Mouse (Mus musculus): ENCODE results near the gene Mpdu1. TPM values are rescaled to one million over a fixed set of nuclear protein-coding genes. Genes with fewer than 3 reads are reported as not detected.
"Not testable (repeated sequence)": the region's sequence is repeated elsewhere in the genome, so short reads cannot be mapped to it uniquely, and the experiment has no call there.

Gene Mpdu1
- polyA plus RNA-seq, 1 experiment = 135 TPM

GRCm38 (mm10) chr11:69620394-69621081 lies 41.9 kb downstream of the Mpdu1 start:
- Histone ChIP-seq H3K4me3 (ENCODE audit: low read depth, low read length) (no peak overlapping the region), H3K27ac (ENCODE audit: insufficient read depth, low read depth, low read length) (peak overlapping the region; percentile 42), H3K36me3 (ENCODE audit: control insufficient read depth, insufficient read depth, low read length) (no peaks in the 10 kb centered on the region), H3K4me1 (ENCODE audit: control insufficient read depth, insufficient read depth, insufficient read length, low read length) (peaks cover 12% of the 10 kb centered on the region), H3K27me3 (ENCODE audit: control insufficient read depth, insufficient read depth, low read length) (no peaks in the 10 kb centered on the region)
- 39% methylated on average over 7 of the region's 7 CpGs for WGBS
- TF ChIP-seq POLR2A (IDR thresholded peaks at IDR 0.05; ENCODE audit: low read depth, low read length) = no peak

GRCm38 (mm10) chr11:69617805-69618204 lies 44.6 kb downstream of the Mpdu1 start, which contains the start of gene Shbg:
Gene Shbg (minus strand): TSS chr11:69617905.
- WGBS = 55% methylated on average over 5 of the region's 5 CpGs
- H3K4me3 ChIP-seq (ENCODE audit: low read depth, low read length) = no peak within 1 kb of the TSS
- TF ChIP-seq CTCF (IDR thresholded peaks at IDR 0.05; ENCODE audit: extremely low read depth, insufficient read length, insufficient replicate concordance, low read depth, low read length) (no peak), POLR2A (IDR thresholded peaks at IDR 0.05; ENCODE audit: low read depth, low read length) (no peak)

GRCm38 (mm10) chr11:69616781-69617180 lies 45.7 kb downstream of the Mpdu1 start:
- 51% methylated on average over 10 of the region's 10 CpGs for WGBS

More at GRCm38 (mm10) chr11:69617805-69618204, 44.6 kb downstream of the Mpdu1 start, which contains the start of gene Shbg:
- H3K36me3 ChIP-seq (ENCODE audit: control insufficient read depth, insufficient read depth, low read length) = no peaks in the 10 kb centered on the region
- H3K4me1 ChIP-seq (ENCODE audit: control insufficient read depth, insufficient read depth, insufficient read length, low read length) = peaks cover 12% of the 10 kb centered on the region; the same call in 1 of the 2 replicates
- H3K27me3 ChIP-seq (ENCODE audit: control insufficient read depth, insufficient read depth, low read length) = no peaks in the 10 kb centered on the region
- no peak within 1 kb of the TSS for H3K27ac ChIP-seq (ENCODE audit: insufficient read depth, low read depth, low read length)

GRCm38 (mm10) chr11:69614257-69614588 lies 48.2 kb downstream of the Mpdu1 start:
- WGBS = 45% methylated on average over 11 of the region's 11 CpGs
- not testable (repeated sequence) for H3K36me3 ChIP-seq (ENCODE audit: control insufficient read depth, insufficient read depth, low read length); H3K27me3 ChIP-seq (ENCODE audit: control insufficient read depth, insufficient read depth, low read length); H3K4me1 ChIP-seq (ENCODE audit: control insufficient read depth, insufficient read depth, insufficient read length, low read length); H3K27ac ChIP-seq (ENCODE audit: insufficient read depth, low read depth, low read length); H3K4me3 ChIP-seq (ENCODE audit: low read depth, low read length)

More at GRCm38 (mm10) chr11:69616781-69617180, 45.7 kb downstream of the Mpdu1 start:
- H3K27ac ChIP-seq (ENCODE audit: insufficient read depth, low read depth, low read length) = no peak overlapping the region
- no peaks in the 10 kb centered on the region for H3K36me3 ChIP-seq (ENCODE audit: control insufficient read depth, insufficient read depth, low read length)
- no peaks in the 10 kb centered on the region for H3K27me3 ChIP-seq (ENCODE audit: control insufficient read depth, insufficient read depth, low read length)
- H3K4me1 ChIP-seq (ENCODE audit: control insufficient read depth, insufficient read depth, insufficient read length, low read length) = peaks cover 10% of the 10 kb centered on the region; the same call in 1 of the 2 replicates
- H3K4me3 ChIP-seq (ENCODE audit: low read depth, low read length) = no peak overlapping the region
- TF ChIP-seq POLR2A (IDR thresholded peaks at IDR 0.05; ENCODE audit: low read depth, low read length) = no peak
- no peak for TF ChIP-seq CTCF (IDR thresholded peaks at IDR 0.05; ENCODE audit: extremely low read depth, insufficient read length, insufficient replicate concordance, low read depth, low read length)

GRCm38 (mm10) chr11:69613553-69614256 lies 48.7 kb downstream of the Mpdu1 start:
- no peaks in the 10 kb centered on the region for H3K4me1 ChIP-seq (ENCODE audit: control insufficient read depth, insufficient read depth, insufficient read length, low read length)
- H3K36me3 ChIP-seq (ENCODE audit: control insufficient read depth, insufficient read depth, low read length) = no peaks in the 10 kb centered on the region
- H3K4me3 ChIP-seq (ENCODE audit: low read depth, low read length) = peak overlapping the region; percentile 22
- no peaks in the 10 kb centered on the region for H3K27me3 ChIP-seq (ENCODE audit: control insufficient read depth, insufficient read depth, low read length)
- H3K27ac ChIP-seq (ENCODE audit: insufficient read depth, low read depth, low read length) = no peak overlapping the region
- TF ChIP-seq CTCF (IDR thresholded peaks at IDR 0.05; ENCODE audit: extremely low read depth, insufficient read length, insufficient replicate concordance, low read depth, low read length) (peak; percentile 84), POLR2A (IDR thresholded peaks at IDR 0.05; ENCODE audit: low read depth, low read length) (no peak)
- 6% methylated on average over 19 of the region's 19 CpGs for WGBS

GRCm38 (mm10) chr11:69610899-69611298 lies 51.5 kb downstream of the Mpdu1 start:
- Histone ChIP-seq H3K27ac (ENCODE audit: insufficient read depth, low read depth, low read length) (no peak overlapping the region), H3K36me3 (ENCODE audit: control insufficient read depth, insufficient read depth, low read length) (no peaks in the 10 kb centered on the region), H3K4me1 (ENCODE audit: control insufficient read depth, insufficient read depth, insufficient read length, low read length) (peaks cover 5% of the 10 kb centered on the region; the same call in 1 of the 2 replicates), H3K27me3 (ENCODE audit: control insufficient read depth, insufficient read depth, low read length) (no peaks in the 10 kb centered on the region; the same call in 1 of the 2 replicates), H3K4me3 (ENCODE audit: low read depth, low read length) (no peak overlapping the region)
- TF ChIP-seq CTCF (IDR thresholded peaks at IDR 0.05; ENCODE audit: extremely low read depth, insufficient read length, insufficient replicate concordance, low read depth, low read length) (no peak), POLR2A (IDR thresholded peaks at IDR 0.05; ENCODE audit: low read depth, low read length) (no peak)
- 60% methylated on average over 4 of the region's 4 CpGs for WGBS

GRCm38 (mm10) chr11:69609416-69609815 lies 53.0 kb downstream of the Mpdu1 start:
- no peak overlapping the region for H3K4me3 ChIP-seq (ENCODE audit: low read depth, low read length)
- H3K4me1 ChIP-seq (ENCODE audit: control insufficient read depth, insufficient read depth, insufficient read length, low read length) = peaks cover 11% of the 10 kb centered on the region
- no peak overlapping the region for H3K27ac ChIP-seq (ENCODE audit: insufficient read depth, low read depth, low read length)
- TF ChIP-seq CTCF (IDR thresholded peaks at IDR 0.05; ENCODE audit: extremely low read depth, insufficient read length, insufficient replicate concordance, low read depth, low read length) = no peak
- no peak for TF ChIP-seq POLR2A (IDR thresholded peaks at IDR 0.05; ENCODE audit: low read depth, low read length)
- peaks cover 10% of the 10 kb centered on the region for H3K27me3 ChIP-seq (ENCODE audit: control insufficient read depth, insufficient read depth, low read length)
- H3K36me3 ChIP-seq (ENCODE audit: control insufficient read depth, insufficient read depth, low read length) = no peaks in the 10 kb centered on the region
- WGBS = 63% methylated on average over 7 of the region's 7 CpGs

All from small intestine, adult 2 months (tissue).